Mouse (Mus musculus): ENCODE results near the gene Mageb5.
"Not testable (repeated sequence)": the region's sequence is repeated elsewhere in the genome, so short reads cannot be mapped to it uniquely, and the experiment has no call there.

The Mageb5 gene

GRCm38 (mm10) chrX:91782918-91783317, at the start of gene Mageb5:
TSS of gene Mageb5 (minus strand) at chrX:91783018.
- not testable (repeated sequence) for DNase-seq

- not testable (repeated sequence) for DNase-seq
Observed at GRCm38 (mm10) chrX:91759591-91760226, 23.1 kb downstream of the Mageb5 start.
